Mouse (Mus musculus) activated CD4-positive, CD25-positive, alpha-beta regulatory T cell (primary cell): ENCODE measurements around the gene Spi1. TPM values are rescaled to one million over a fixed set of nuclear protein-coding genes. Genes with fewer than 3 reads are reported as not detected.

Experiments
- polyA plus RNA-seq, 2 experiments: library from polyadenylated mRNA; unstranded; fragments of 100-300 nt; shearing (Covaris generic); gene quantifications; one replicate each; pipeline ENCODE4 v1.2.1; 2017

Spi1 gene
- polyA plus RNA-seq, result 1 to 10 TPM; 2.5 to 7.1 TPM

DNA sequence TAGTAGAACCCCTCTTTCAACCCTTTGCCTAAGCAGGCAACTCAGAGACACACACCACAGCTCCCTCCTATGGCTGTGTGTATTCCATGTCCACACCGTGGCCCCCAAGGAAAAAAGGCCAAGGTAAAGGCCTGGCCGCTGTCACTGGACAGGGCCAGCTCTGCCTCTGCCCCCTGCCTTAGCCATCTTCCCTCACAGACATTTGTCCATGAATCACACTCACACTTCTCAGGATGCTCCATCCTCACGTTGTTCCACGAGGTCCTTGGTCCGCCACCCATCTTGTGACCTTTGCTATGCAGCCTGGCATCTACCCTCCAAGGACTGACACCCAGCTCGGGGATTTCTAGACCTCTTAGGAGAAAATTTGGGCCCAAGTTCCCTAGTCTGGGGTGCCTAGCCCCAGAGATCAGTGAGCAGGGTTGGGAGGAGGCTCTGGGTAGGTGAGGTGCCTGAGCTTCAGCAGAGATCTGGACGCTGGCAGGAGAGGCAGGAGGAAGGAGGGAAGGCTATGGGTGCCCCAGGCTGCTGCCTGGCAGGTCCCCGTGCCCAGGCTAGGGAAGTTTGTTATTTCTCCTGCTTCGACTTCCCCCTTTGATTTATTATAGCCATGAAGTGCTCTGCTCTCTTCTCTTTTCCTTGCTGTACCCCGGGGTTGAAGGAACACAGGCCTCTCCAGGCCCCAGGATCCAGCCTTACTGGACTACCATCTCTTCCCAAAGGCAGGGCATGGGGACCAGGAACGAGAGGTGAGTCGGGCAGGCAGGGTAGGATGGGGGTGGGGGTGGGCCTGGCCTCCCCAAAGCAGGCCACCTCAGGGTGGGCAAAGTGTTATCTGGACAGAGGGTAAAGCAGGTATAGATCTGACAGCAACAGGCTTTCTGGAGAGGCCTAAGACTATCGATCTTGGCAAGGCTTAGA is at the start of gene Spi1:
TSS of gene Spi1 (plus strand) at position 616 of the 921 bp plus-strand sequence.

DNA sequence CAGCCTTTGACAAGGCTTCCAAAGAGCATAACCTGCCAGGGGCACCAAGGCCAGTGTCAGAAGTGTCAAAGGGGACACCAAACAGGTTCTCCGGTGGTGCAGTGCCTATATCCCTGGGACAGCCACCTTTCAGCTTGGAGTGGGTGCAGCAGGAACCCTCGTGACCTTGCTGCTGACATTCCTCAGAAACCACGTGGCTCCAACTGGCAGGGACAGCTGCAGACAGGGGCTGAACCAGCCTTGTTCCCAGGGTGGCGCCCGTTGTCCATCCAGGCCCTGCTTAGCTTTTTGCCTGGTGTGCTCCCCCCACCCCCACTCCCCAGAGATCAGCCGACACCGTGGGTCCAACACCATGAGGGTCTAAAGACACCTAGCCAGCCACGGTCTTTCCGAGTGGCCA is 46.8 kb upstream of the Spi1 start, which contains the start of gene Rapsn:
TSS of gene Rapsn (plus strand) at position 236 of the 400 bp plus-strand sequence.

DNA sequence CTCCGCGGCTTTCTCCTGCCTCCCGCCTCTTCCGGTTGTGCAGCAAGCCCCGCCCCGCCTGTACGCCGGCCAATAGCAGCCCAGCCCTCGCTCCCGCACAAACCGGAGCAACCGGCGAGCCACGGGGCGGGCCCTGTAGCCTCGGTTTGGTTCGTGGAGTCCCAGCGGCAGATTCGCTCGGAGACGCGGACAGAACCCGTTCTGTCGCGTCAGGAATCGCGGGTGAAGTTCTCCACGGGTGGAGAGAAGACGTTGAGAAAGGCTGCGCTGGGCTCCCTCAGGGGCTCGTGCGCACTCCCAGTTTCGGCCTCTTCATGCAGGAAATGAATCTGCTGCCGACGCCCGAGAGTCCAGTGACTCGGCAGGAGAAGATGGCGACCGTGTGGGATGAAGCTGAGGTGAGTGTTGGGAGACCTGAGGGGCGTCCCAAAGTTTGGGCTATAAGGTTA is 28.2 kb upstream of the Spi1 start, which contains the start of gene Psmc3:
TSS of gene Psmc3 (plus strand) at position 76 of the 449 bp plus-strand sequence.

DNA sequence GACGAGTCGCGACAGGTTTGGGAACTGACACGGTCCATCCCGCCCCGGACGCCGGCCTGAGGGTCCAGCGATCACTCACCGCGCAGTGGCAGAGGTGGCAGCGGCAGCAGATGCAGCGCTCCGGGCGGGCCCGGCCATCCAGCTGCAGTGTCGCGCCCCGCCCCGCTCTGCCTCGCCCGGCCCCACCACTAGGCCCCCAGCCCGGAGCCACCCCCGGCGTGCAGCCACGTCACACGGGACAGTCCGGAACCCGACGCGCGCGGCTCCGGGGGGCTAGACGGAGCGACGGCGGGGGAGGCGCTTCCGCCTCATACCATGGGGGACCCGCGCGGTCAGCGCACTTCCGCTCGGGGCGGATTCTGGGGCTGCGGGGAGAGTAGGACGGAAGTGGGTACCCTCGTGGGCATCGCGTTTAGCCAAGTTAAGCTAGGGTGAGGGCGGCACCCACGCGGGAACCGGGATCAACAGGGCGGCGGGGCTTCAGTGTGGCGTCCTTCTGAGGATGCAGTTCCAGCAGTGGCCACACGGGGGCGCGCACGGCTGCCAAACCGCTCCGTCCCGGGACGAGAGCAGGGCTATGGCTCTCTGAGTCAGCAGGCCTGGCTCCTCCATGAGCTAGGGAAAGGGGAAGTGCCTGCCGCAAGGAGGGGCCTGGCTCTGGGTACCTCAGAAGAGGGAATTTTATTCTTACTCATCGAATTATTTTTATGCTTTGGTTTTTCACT is 12.0 kb upstream of the Spi1 start, which contains the start of gene Slc39a13:
TSS of gene Slc39a13 (minus strand) at position 342 of the 725 bp plus-strand sequence.

DNA sequence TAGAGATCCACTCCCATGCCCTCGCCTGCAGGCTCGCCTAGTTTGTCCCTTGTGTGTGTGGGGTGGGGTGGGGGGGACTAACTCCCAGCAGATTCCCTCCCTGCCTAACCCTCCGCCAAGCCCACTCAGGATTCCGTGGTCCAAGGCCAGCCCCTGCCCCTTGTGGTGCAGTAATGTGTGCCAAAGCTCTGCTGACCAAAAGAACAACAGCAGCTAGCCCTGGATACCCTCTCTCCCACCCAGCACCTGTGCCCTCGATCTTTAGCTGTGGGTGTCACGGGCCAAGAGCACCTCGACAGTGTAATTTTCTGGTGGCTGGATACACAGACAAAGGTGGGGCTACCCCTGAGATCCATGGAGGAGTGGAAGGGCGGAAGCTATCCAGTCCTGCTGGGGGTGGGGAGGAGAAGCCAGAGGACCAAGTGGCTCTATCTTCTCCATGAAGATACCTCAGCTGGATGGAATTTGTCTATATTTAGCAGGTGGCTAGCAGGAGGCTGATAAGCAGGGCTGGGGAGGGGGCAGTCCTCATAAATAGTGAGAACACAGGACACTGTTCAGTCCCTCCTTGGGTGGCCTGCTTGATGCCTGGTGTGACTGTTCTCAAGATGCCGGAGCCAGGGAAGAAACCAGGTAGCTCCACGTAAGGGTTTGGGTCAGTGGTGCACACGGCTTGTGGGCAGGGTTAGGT is 35.5 kb downstream of the Spi1 start, which contains the start of gene Mybpc3:
TSS of gene Mybpc3 (plus strand) at position 560 of the 691 bp plus-strand sequence.

Other genes starting within 250 kb of the Spi1 start
- 100 to 1,000 TPM; 133 to 138 TPM for gene Mtch2, start 235.2 kb upstream of the Spi1 start, polyA plus RNA-seq
- 1 to 10 TPM; 3.7 to 6.9 TPM for gene C1qtnf4, start 196.5 kb upstream of the Spi1 start, polyA plus RNA-seq
- 10 to 100 TPM; 37.8 to 42.8 TPM for gene Kbtbd4, start 177.7 kb upstream of the Spi1 start, polyA plus RNA-seq
- gene Ndufs3, start 177.6 kb upstream of the Spi1 start, polyA plus RNA-seq, result 100 to 1,000 TPM; 140 to 182 TPM
- 100 to 1,000 TPM in 1 of 2 experiments, 10 to 100 TPM in 1; 91.9 to 107 TPM for gene Celf1, start 142.0 kb upstream of the Spi1 start, polyA plus RNA-seq
- 10 to 100 TPM in 1 of 2 experiments, 1 to 10 TPM in 1; 3.4 to 17.6 TPM for gene Rapsn, start 46.8 kb upstream of the Spi1 start, polyA plus RNA-seq
- gene Psmc3, start 28.4 kb upstream of the Spi1 start, polyA plus RNA-seq, result 100 to 1,000 TPM; 283 to 308 TPM
- 10 to 100 TPM; 24.0 to 35.7 TPM for gene Slc39a13, start 12.0 kb upstream of the Spi1 start, polyA plus RNA-seq
- under 1 TPM; 0.05 to 0.12 TPM for gene Mybpc3, start 35.8 kb downstream of the Spi1 start, polyA plus RNA-seq
- 100 to 1,000 TPM in 1 of 2 experiments, 10 to 100 TPM in 1; 81.4 to 127 TPM for gene Madd, start 101.4 kb downstream of the Spi1 start, polyA plus RNA-seq
- gene Nr1h3, start 120.4 kb downstream of the Spi1 start, polyA plus RNA-seq, result 1 to 10 TPM; 2.8 to 3.9 TPM
- 10 to 100 TPM; 12.4 to 14.5 TPM for gene Acp2, start 120.5 kb downstream of the Spi1 start, polyA plus RNA-seq
- 10 to 100 TPM; 69.9 to 75.5 TPM for gene Ddb2, start 154.6 kb downstream of the Spi1 start, polyA plus RNA-seq
- under 1 TPM; 0.29 to 0.49 TPM for gene Pacsin3, start 173.6 kb downstream of the Spi1 start, polyA plus RNA-seq
- gene Arfgap2, start 182.6 kb downstream of the Spi1 start, polyA plus RNA-seq, result 100 to 1,000 TPM in 1 of 2 experiments, 10 to 100 TPM in 1; 95.9 to 121 TPM